Mouse (Mus musculus) v-Abl transformed pro-B cells (cell line): ENCODE data around the gene Nupr1l.
"Not testable (repeated sequence)": the region's sequence is repeated elsewhere in the genome, so short reads cannot be mapped to it uniquely, and the experiment has no call there.

Source experiments
- in situ Hi-C, 2 experiments: fragments of 400-800 bp; cut with MboI; formaldehyde crosslinking; loops; one replicate each; pipeline ENCODE4 v1.15.1; 2025; ENCODE audit not compliant: unreplicated experiment in 2 of 2

The Nupr1l gene

DNA sequence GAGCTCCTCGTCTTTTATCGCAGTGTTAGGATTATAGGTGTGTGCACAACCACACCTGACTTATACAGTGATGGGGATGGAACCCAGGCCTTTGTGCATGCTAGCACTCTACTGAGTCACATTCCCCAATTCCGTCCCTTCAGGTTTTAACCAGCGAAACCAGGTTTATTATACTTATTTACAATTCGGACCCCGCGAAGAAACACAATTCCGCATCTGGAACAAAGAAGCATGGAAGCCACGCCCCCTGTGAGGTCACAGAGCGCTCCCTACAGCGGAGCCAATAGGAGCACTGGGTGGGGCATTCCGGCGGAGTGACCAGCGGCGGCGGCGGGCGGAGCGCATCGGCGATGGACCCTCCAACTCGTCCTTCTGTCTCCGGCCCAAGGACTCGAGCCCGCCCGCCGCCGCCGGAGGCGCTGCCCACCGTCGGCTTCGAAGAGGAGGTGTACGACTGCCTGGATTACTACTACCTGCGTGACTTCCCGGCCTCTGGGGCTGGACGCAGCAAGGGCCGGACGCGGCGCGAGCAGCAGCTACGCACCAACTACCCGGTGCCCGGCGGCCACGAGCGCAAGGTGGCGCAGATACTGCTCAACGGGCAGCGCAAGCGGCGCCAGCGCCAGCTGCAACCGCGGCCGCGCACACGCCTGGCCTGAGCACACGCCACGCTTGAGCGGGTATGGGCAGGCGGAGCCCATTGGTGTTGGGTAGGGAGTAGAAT lies at the start of gene Nupr1l:
Gene Nupr1l (plus strand): TSS at position 299 of the 724 bp plus-strand sequence.
- in situ Hi-C loops = no loop called here

DNA sequence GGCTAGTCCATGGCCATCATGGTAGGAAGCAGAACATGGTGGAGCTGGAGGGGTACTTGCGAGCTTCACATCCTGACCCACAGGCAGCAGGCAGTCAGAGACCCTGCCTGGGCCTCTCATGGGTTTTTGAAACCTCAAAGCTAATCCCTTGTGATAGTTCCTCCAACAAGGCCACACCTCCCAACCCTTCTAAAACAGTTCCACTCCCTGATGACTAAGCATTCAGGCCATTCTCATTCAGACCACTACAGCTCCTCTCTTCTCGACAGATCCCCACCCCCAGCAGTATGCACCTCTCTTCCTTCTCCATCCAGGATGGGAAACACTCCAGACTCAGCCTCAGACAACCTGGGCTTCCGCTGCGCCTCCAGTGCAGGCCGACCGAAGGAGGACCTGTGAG lies 46.0 kb upstream of the Nupr1l start:
- in situ Hi-C loops = no loop called here

- in situ Hi-C loops = no loop called here
Observed at GRCm38 (mm10) chr5:129864467-129864866, 43.9 kb upstream of the Nupr1l start.

DNA sequence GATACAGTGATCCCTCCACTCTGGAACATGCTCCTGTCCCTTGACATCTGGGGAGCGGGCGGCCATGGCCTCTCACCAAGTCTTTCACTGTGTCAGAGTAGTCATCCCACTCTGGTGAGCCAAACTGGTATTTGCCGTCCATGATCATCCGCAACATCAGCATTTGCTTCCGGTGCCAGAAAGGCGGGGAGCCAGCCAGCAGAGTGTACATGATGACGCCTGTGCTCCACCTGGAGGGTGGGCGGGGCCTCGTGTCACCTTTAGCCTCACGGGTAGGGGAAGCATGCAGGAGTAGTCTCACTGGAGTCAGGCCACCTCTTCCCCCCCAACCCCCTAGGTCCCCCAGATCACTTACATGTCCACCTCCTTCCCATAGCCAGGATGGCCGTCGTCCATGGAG lies 42.5 kb upstream of the Nupr1l start:
- in situ Hi-C loops = no loop called here

GRCm38 (mm10) chr5:129869238-129869995 lies 38.9 kb upstream of the Nupr1l start:
- in situ Hi-C loops = no loop called here

GRCm38 (mm10) chr5:129871238-129871637 lies 37.1 kb upstream of the Nupr1l start:
- in situ Hi-C loops = no loop called here

DNA sequence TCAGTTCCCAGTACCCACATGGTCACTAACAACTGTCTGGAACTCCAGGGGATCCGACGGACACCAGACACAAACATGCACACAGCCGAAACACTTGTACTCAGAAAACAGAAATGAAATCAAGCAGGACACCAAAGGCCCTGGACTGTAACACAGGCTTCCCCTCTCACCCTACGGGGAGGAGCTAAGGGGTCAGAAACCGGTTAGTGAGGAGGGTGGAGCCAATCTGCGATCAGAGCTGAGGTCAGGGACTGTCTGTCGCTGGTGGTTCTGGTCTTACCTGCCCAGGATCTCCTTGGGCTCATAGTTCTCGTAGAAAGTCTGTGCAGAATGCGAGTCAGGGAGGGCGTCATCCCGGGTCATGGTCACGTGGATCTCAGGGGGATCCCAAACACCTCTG lies 34.4 kb upstream of the Nupr1l start:
- in situ Hi-C loops = no loop called here

GRCm38 (mm10) chr5:129875098-129875497 lies 33.2 kb upstream of the Nupr1l start:
- in situ Hi-C loops = no loop called here

DNA sequence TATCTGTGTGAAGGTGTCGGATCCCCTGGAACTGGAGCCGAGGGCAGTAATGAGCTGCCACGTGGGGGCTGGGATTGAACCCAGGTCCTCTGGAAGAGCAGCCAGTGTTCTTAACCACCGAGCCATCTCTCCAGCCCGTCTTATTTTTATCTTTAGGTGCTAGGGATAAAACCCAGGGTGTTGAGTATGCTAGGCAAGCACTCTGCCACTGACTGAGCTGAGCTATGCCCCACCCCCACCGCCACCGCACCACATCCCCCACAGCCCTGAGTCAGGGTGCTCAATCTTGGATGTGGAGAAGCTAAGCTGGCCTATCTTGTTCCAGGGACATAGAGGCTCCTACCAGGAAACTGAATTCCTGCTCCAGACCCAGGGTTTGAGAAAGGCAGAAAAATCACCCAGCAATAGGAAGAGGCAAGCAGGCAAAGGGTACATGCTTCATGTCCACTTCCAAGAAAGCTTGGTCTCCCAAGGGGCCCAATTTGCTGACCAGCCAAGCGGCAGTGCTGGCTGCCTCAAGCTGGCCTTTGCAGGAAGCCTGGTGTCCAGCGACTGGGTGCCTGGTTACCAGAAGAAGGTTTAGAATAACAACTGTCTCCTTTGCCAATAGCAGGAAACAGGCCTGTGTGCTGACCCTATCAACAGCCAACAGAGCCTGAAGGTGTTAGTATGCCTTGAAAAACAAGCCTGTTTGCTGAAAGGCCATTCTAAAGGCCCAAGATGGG lies 30.4 kb upstream of the Nupr1l start:
- in situ Hi-C loops = no loop called here

GRCm38 (mm10) chr5:129878946-129879345 lies 29.4 kb upstream of the Nupr1l start:
- in situ Hi-C loops = no loop called here

DNA sequence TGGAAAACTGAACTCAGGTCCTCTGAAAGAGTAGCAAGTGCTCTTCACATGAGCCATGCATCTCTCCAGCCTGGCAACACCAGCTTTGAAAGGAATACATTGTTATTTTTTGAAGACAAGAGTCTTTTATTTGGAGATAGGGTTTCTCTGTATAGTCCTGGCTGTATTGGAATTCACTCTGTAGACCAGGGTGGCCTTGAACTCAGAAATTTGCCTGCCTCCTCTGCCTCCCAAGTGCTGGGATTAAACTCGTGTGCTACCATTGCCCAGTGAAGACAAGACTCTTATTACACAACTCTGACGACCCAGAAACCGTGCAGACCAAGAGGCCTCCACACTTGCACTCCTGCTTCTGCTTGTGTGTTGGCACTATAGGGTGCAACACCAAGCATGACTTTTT lies 28.5 kb upstream of the Nupr1l start:
- in situ Hi-C loops = no loop called here

- in situ Hi-C loops = no loop called here
Observed at GRCm38 (mm10) chr5:129886271-129886670, 22.1 kb upstream of the Nupr1l start.

DNA sequence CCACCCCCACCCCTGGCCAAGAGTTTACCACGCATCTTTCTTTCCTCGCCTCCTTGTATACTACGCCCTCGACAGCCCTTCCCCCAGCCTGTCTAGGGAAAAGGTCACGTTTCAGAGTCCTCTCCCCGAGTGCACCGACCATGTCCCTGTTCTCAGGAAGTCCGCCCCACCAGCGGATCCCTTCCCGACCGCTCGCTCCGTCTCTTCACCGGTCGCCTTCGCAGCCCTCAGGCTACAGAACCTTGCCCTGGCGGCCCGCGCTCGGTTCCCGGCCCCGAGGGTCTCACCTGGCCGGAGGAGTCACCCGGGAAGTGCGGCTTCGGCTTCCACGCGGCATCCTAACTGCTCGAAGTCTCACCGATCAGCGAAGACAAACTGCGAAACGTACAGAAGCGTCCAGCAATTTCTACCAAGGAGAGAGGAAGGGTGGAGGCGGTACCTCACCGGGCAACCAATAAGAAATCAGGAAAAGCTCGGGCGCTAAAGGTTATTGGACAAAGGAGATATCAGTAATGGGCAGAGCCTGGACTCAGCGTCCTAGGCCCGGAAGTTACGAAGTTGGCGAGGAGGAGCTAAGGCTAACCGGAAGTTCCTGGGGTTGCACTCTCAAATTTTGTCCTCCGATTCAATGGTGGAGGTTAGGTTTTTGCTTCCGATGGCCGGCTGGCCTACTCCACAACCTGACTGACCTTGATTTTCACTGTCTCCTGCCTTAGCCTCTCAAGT lies 21.3 kb upstream of the Nupr1l start, which contains the start of gene Chchd2:
Gene Chchd2 (minus strand): TSS at position 560 of the 726 bp plus-strand sequence.
- in situ Hi-C loops = no loop called here

DNA sequence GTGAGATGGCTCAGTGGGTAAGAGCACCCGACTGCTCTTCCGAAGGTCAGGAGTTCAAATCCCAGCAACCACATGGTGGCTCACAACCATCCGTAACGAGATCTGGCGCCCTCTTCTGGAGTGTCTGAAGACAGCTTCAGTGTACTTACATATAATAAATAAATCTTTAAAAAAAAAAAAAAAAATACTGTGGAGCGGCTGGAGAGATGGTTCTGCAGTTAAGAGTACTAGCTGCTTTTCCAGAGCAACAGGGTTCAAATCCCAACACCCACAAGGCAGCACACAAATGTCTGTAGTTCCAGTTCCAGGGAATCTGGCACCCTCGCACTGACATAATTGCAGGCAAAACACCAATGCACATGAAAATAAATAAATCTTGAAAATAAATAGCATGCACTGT lies 17.9 kb upstream of the Nupr1l start:
- in situ Hi-C loops = not testable (repeated sequence)

DNA sequence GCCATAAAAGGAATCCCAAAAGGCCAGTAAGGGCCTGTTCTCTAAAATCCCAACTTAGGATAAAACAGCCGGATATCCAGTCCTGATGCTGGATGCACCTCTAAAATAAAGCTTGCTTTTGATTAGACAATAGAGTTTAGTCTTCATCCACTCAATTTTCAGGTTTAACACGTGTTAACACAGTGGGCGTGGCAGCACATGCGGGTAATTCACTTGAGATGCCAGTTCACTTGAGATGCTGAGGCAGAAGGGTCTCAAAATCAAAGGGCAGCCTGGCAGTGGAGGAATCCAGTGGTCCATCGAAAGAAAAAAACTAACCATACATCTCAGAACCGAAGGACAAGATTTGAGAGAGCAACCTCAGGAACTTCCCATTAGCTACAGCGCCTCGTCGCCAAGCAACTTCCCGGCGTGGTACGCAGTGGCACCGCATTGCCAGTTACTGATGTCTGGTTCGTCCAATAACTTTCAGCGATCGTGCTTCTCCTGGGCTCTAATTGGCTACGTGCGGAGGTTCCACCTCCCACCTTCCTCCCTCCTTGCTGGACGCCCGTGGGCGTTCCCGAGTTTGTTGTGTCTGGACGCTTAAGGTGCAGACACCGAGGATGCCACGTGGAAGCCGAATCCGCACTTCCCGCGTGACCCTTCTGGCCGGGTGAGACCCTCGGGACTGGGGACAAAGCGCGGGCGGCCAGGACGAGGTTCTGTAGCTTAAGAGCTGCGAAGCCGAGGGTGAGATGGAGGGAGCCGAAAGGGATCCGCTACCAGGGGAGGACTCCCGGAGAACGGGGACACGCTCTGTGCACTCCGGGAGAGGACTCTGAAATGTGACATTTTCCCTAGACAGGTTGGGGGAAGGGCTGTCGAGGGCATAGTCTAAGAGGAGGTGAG lies 12.9 kb upstream of the Nupr1l start, which contains the start of gene Zbed5:
Gene Zbed5 (plus strand): TSS at position 526 of the 891 bp plus-strand sequence.
- in situ Hi-C loops = no loop called here

DNA sequence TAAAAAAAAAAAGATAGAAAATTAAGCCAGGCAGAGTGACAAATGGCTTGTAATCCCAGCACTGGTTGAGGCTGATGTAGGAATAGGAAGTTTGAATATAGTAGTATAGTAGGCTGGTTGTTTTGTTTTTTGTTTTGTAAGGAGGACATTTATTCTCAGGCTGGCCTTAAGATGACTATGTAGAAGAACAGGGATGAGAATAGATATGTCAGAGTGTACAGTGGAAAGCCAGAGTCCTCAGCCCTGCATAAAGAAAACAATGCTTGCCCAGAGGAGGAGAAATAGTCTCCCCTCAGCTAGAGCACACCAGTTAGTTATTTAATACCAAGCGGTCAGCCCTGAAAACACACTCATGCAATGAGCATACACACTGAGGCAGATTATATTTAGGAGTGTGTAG lies 9.9 kb upstream of the Nupr1l start, which contains the start of gene Phkg1:
Gene Phkg1 (minus strand): TSS at position 101 of the 400 bp plus-strand sequence.
- in situ Hi-C loops = no loop called here

DNA sequence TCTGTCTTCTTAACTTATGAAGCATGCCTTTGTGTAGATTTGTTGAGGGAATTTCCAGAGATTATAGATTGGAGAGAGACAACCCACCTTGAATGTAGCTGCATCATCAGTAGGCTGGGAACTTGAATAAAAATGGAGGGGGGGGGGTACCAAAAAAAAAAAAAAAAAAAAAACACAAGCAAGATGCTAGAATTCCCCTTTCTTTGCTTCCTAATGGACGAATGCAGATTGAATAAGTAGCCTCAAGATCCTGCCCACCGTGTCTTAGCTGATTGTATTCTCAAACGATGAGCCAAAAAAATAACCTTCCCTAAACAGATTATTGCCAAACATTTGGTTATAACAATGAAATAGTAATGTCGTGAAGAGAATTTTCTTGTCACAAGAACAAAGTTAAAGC lies 565 bp upstream of the Nupr1l start:
- in situ Hi-C loops = no loop called here

DNA sequence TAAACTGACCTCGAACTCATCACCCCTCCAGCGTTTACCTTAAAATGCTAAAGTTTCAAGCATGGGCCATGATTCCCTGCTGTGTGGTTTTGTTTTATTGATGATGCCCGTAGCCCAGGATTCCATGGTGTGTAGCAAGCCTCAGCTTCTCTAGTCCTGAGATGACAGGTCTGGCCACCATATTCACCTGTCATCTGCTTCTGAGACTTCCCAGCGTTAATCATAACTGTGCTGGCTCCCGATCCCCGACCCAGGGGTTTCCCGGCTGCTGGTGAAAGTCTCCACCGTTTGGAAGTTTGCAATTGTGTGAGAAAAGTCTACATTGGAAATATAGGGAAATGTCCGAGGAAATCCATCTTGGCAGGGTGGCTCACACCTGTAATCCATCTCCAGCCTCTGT lies 807 bp downstream of the Nupr1l start:
- in situ Hi-C loops = no loop called here

DNA sequence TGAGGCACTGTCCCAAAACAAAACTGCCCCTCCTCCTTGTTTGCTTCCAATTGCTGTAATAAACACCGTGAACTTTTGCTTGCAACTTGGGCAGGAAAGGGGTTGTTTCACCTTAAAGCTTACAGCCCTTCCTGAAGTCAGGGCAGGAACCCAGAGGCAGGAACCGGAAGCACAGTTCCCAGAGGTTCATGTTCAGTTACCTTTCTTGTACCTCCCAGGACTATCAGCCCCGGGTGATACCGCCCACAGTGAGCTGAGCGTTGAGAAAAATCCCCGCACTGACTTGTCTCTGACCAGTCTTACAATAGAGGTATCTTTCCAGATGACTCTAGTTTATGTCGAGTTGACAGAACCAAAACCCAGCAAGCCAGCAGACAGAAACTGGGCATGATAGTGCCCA lies 1.3 kb downstream of the Nupr1l start:
- in situ Hi-C loops = no loop called here
